Mouse (Mus musculus): ENCODE measurements around the gene AL607142.1. TPM values are rescaled to one million over a fixed set of nuclear protein-coding genes. Genes with fewer than 3 reads are reported as not detected.

Gene AL607142.1
- total and polyA plus RNA-seq, 3 experiments, result not detected

DNA sequence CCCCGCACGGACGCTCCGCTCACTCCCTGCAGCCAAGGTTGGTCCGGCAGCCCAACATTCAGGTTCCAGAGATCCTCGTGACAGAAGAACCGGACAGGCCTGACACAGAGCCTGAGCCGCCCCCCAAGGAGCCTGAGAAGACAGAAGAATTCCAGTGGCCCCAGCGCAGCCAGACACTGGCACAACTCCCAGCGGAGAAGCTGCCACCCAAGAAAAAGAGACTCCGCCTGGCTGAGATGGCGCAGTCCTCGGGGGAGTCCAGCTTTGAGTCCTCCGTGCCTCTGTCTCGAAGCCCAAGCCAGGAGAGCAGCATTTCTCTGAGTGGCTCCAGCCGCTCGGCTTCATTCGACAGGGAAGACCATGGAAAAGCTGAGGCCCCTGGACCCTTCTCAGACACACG lies 32.1 kb downstream of the AL607142.1 start:
- no peak overlapping the region for H3K27ac ChIP-seq (ENCODE audit: control insufficient read depth, low read depth, low read length)
- no peak for TF ChIP-seq MYC (IDR thresholded peaks at IDR 0.05; ENCODE audit: low read depth, low read length)
- TF ChIP-seq ELF1 (IDR thresholded peaks at IDR 0.05; ENCODE audit: low read depth, low read length), result no peak
- no peak for TF ChIP-seq CTCF (IDR thresholded peaks at IDR 0.05 in 2 of 3, conservative IDR thresholded peaks at IDR 0.05 in 1 of 3; ENCODE audit: control insufficient read depth in 1 of 3, insufficient read depth in 1 of 3, low read depth in 2 of 3, low read length in 3 of 3, poor library complexity in 1 of 3, severe bottlenecking in 1 of 3)
- no peak for TF ChIP-seq ZKSCAN1 (IDR thresholded peaks at IDR 0.05; ENCODE audit: low read depth, low read length)
- no peak for TF ChIP-seq SIN3A (IDR thresholded peaks at IDR 0.05; ENCODE audit: low read length)
- no peak for TF ChIP-seq NELFE (IDR thresholded peaks at IDR 0.05; ENCODE audit: low read depth, low read length)
- no peak for TF ChIP-seq ETS1 (IDR thresholded peaks at IDR 0.05; ENCODE audit: low read depth, low read length)
- TF ChIP-seq GATA1 (IDR thresholded peaks at IDR 0.05; ENCODE audit: low read depth, low read length), result no peak
- no peak for TF ChIP-seq BHLHE40 (IDR thresholded peaks at IDR 0.05; ENCODE audit: borderline replicate concordance, low read depth, low read length)
- no peak for TF ChIP-seq USF1 (IDR thresholded peaks at IDR 0.05; ENCODE audit: low read depth, low read length)
- TF ChIP-seq TAL1 (IDR thresholded peaks at IDR 0.05; ENCODE audit: low read length), result no peak
- TF ChIP-seq E2F4 (IDR thresholded peaks at IDR 0.05; ENCODE audit: borderline replicate concordance, low read depth, low read length), result no peak
- TF ChIP-seq EP300 (IDR thresholded peaks at IDR 0.05; ENCODE audit: low read depth in 1 of 2, low read length in 2 of 2), result no peak
- TF ChIP-seq KAT2A (conservative IDR thresholded peaks at IDR 0.05; ENCODE audit: low read depth, low read length), result no peak
- TF ChIP-seq MAX (IDR thresholded peaks at IDR 0.05; ENCODE audit: low read length), result no peak
- TF ChIP-seq MAFK (IDR thresholded peaks at IDR 0.05; ENCODE audit: borderline replicate concordance, low read depth, low read length), result no peak
- no peak for TF ChIP-seq MEF2A (IDR thresholded peaks at IDR 0.05; ENCODE audit: extremely low read depth, insufficient replicate concordance, low read depth, low read length, poor library complexity, severe bottlenecking)
- no peak for TF ChIP-seq ZNF384 (IDR thresholded peaks at IDR 0.05; ENCODE audit: low read depth, low read length)
- no peak for TF ChIP-seq ZMIZ1 (IDR thresholded peaks at IDR 0.05; ENCODE audit: low read depth, low read length)
- TF ChIP-seq MYB (IDR thresholded peaks at IDR 0.05; ENCODE audit: low read depth, low read length), result no peak
- H3K36me3 ChIP-seq (ENCODE audit: control insufficient read depth in 1 of 2, insufficient read depth in 2 of 2, low read length in 2 of 2), result no peaks in the 10 kb centered on the region
- H3K4me1 ChIP-seq (ENCODE audit: control insufficient read depth in 1 of 2, insufficient read depth in 2 of 2, low read length in 2 of 2), result no peaks in the 10 kb centered on the region
- H3K4me3 ChIP-seq (ENCODE audit: control insufficient read depth in 1 of 2, insufficient read depth in 1 of 2, low read depth in 2 of 2, low read length in 2 of 2), result no peak overlapping the region
- no peaks in the 10 kb centered on the region for H3K27me3 ChIP-seq (ENCODE audit: control insufficient read depth in 1 of 2, insufficient read depth in 2 of 2, low read length in 2 of 2)
- H3K79me2 ChIP-seq (ENCODE audit: control insufficient read depth, insufficient read depth, low read length, poor library complexity), result no peaks in the 10 kb centered on the region
- no peak overlapping the region for H3K9ac ChIP-seq (ENCODE audit: control insufficient read depth, low read depth, low read length, poor library complexity, severe bottlenecking)
- no peak for DNase-seq (ENCODE audit: low read depth, low spot score)
- no peaks in the 10 kb centered on the region for H3K9me3 ChIP-seq (replicated peaks; ENCODE audit: insufficient read depth, low read length)

DNA sequence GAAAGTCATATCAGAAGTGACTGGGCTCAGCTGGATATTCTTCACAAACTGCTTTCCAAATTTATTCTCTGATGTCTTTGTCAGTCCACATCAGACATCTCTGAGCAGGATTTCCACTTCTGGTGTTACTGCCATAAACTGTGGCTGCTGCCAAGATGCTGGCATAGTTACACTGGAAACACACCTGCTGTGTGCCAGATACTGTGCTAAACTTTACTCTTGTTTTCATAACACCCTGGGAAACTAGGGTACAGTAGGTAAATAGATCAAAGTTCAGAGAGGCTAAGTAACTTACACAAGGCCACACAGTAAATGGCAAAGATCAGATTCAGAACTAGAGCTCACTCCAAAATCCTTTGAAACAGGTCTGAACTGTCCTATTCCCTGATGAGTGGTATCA lies 36.4 kb downstream of the AL607142.1 start:
- Histone ChIP-seq H3K79me2 (ENCODE audit: control insufficient read depth, insufficient read depth, low read length, poor library complexity) (no peaks in the 10 kb centered on the region), H3K27ac (ENCODE audit: control insufficient read depth, low read depth, low read length) (no peak overlapping the region), H3K27me3 (ENCODE audit: control insufficient read depth in 1 of 2, insufficient read depth in 2 of 2, low read length in 2 of 2) (no peaks in the 10 kb centered on the region), H3K36me3 (ENCODE audit: control insufficient read depth in 1 of 2, insufficient read depth in 2 of 2, low read length in 2 of 2) (no peaks in the 10 kb centered on the region), H3K9ac (ENCODE audit: control insufficient read depth, low read depth, low read length, poor library complexity, severe bottlenecking) (no peak overlapping the region), H3K9me3 (replicated peaks; ENCODE audit: insufficient read depth, low read length) (no peaks in the 10 kb centered on the region), H3K4me3 (ENCODE audit: control insufficient read depth in 1 of 2, insufficient read depth in 1 of 2, low read depth in 2 of 2, low read length in 2 of 2) (no peak overlapping the region), H3K4me1 (ENCODE audit: control insufficient read depth in 1 of 2, insufficient read depth in 2 of 2, low read length in 2 of 2) (no peaks in the 10 kb centered on the region)
- TF ChIP-seq USF1 (IDR thresholded peaks at IDR 0.05; ENCODE audit: low read depth, low read length), result no peak
- TF ChIP-seq POLR2AphosphoS2 (IDR thresholded peaks at IDR 0.05; ENCODE audit: low read length), result no peak
- TF ChIP-seq UBTF (IDR thresholded peaks at IDR 0.05; ENCODE audit: borderline replicate concordance, insufficient read depth, low read depth, low read length), result no peak
- no peak for TF ChIP-seq GATA1 (IDR thresholded peaks at IDR 0.05; ENCODE audit: low read depth, low read length)
- TF ChIP-seq NRF1 (IDR thresholded peaks at IDR 0.05; ENCODE audit: insufficient read depth, low read depth, low read length, poor library complexity, severe bottlenecking), result no peak
- no peak for TF ChIP-seq TAL1 (IDR thresholded peaks at IDR 0.05; ENCODE audit: low read length)
- no peak for TF ChIP-seq NELFE (IDR thresholded peaks at IDR 0.05; ENCODE audit: low read depth, low read length)
- no peak for TF ChIP-seq ZC3H11A (IDR thresholded peaks at IDR 0.05; ENCODE audit: low read depth, low read length)
- no peak for TF ChIP-seq ZKSCAN1 (IDR thresholded peaks at IDR 0.05; ENCODE audit: low read depth, low read length)
- TF ChIP-seq MEF2A (IDR thresholded peaks at IDR 0.05; ENCODE audit: extremely low read depth, insufficient replicate concordance, low read depth, low read length, poor library complexity, severe bottlenecking), result no peak
- no peak for TF ChIP-seq MXI1 (IDR thresholded peaks at IDR 0.05; ENCODE audit: low read depth, low read length)
- no peak for DNase-seq (ENCODE audit: low read depth, low spot score)

Measured in MEL (cell line).